Mouse (Mus musculus) large intestine, adult 2 months (tissue): ENCODE measurements around the gene Adam23. TPM values are rescaled to one million over a fixed set of nuclear protein-coding genes. Genes with fewer than 3 reads are reported as not detected.
"Not testable (repeated sequence)": the region's sequence is repeated elsewhere in the genome, so short reads cannot be mapped to it uniquely, and the experiment has no call there.

Experiments used
- DNase-seq: peaks from one replicate; pipeline ENCODE4 v3.0.0-alpha.2; 2012; ENCODE audit warnings: low read depth, low spot score
- WGBS: fragments of 180-500 bp; shearing (Covaris S2); methylation state at CpG from one replicate; pipeline ENCODE4 v1.1.7; 2018; 5-methylcytosine and 5-hydroxymethylcytosine counted together
- polyA plus RNA-seq: library from polyadenylated mRNA; depleted of rRNA; stranded (reverse); fragments of >200 nt; gene quantifications from 2 replicates; pipeline ENCODE4 v1.2.3, GENCODE M21; 2012; rRNA removed

The Adam23 gene
- polyA plus RNA-seq, 1 experiment, result 1.2 TPM

GRCm38 (mm10) chr1:63572229-63572628 lies 126.5 kb downstream of the Adam23 start:
- WGBS, result 78% methylated on average over 7 of the region's 7 CpGs
- no peak for DNase-seq

DNA sequence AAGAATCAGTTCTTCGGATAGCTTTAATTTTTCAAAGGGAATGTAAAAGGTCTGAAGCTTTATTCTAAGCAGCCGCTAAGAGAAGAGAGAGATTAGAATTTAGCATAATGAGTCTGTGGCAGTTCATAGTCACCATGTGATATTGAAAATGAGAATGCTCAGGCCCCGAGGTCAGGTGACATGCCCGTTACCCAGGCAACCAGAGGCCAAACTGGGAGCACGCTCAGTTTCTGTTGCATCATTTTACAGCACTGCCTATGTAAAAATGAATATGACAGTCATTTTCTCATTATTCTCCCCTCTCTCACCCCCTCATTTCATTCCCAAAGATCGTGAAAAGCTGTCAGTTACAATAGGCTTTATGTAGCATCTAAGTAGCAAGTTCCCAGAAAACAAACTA lies 127.7 kb downstream of the Adam23 start:
- no peak for DNase-seq
- WGBS, result 52% methylated on average over 6 of the region's 6 CpGs

GRCm38 (mm10) chr1:63573864-63574611 lies 128.3 kb downstream of the Adam23 start:
- no peak for DNase-seq
- WGBS, result 39% methylated on average over 12 of the region's 12 CpGs

- DNase-seq, result no peak
- 76% methylated on average over 5 of the region's 5 CpGs for WGBS
These were observed 131.1 kb downstream of the Adam23 start for GRCm38 (mm10) chr1:63576803-63577202.

DNA sequence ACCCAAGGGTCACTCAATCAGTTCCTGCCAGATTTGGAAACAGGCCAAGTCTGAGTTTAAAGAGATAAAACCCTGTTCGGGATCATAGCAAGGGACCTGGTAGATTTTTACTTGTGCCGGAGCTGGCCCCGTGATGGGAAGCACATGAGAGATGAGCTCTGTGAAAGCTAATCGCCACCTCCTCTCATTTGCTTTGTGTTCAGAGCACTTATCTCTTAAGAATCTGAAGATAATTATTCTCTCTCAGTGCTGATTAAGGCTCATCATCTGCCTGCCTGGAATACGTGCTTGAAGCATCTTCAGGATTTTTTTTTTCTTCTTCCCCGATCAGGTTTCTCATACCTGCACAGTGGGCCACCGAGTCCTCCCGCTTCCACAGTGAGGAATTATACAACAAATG lies 133.5 kb downstream of the Adam23 start:
- 82% methylated on average over 8 of the region's 8 CpGs for WGBS
- no peak for DNase-seq

- WGBS, result 72% methylated on average over 7 of the region's 7 CpGs
- no peak for DNase-seq
These were observed 141.2 kb downstream of the Adam23 start for GRCm38 (mm10) chr1:63586869-63587268.

DNA sequence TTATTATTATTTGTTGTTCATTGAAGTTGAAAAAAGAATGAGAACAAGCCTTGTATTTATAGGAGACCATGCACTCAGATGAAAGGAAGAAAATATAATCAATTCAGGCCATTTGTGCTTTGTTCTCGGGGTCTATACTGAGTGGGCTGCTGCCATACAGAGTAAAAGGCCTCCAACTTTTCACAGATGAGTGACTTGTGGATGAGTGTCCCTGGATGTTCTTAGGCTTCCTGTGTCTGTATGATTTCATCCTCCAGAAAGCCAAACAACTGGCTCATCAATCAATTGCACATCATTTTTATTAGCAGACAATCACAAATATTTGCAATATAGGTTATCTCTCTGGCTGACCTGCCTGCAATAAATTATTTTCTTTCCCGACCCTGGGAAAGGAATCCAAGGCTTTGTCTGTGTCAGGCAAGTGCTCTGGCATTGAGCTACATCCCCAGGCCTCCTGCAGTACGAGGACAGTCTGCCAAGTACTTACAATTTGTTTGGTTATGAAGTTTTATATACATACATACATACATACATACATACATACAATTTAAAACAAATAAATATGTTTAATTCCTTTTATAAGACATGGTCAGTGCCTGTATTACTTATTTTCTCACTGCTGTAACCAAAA lies 158.3 kb downstream of the Adam23 start:
- DNase-seq, result no peak
- 20% methylated on average over 3 of the region's 3 CpGs for WGBS

DNA sequence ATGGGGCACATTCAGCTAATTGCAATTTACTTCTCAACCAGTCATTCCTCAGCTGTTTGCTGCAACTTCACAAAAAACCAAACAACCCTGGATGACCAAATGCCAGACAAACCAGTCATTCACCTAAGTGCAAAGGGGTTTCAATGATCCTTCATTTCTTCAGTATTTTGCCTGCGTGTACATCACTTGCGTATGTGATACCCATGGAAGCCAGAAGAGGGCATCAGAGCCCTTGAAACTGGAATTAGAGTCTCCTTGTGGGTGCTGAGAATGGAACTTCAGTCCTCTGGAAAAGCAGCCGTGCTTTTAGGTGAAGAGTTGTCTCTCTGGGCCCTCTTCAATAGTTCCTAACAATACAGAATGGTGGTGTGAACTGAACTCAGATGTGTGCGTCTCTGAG lies 163.9 kb downstream of the Adam23 start:
- 89% methylated on average over 4 of the region's 4 CpGs for WGBS
- DNase-seq, result no peak

DNA sequence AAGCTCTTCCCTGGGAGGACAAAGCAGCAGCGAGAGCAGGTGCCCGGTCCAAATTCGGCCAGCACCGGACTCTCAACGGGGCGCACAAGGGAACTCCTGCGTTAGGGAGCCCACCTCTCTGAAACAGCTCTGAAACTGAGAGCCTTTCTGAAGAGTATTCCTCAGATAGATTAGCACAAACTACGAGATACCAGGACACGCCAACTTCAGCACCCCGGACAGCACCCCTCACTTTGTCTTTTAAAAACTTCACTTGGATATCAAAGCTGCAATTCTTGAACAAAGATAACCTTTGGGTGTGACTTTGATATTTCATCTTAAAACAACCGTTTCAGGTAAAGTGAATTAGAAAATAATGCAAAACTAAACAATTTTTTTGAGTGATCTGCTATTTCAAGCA lies 168.9 kb downstream of the Adam23 start:
- WGBS, result 3% methylated on average over 11 of the region's 11 CpGs
- no peak for DNase-seq

- 81% methylated on average over 3 of the region's 3 CpGs for WGBS
- no peak for DNase-seq
These were observed 170.0 kb downstream of the Adam23 start, which contains the start of gene Gm39653 for GRCm38 (mm10) chr1:63615668-63616067. TSS of gene Gm39653 (plus strand) at chr1:63615968.

DNA sequence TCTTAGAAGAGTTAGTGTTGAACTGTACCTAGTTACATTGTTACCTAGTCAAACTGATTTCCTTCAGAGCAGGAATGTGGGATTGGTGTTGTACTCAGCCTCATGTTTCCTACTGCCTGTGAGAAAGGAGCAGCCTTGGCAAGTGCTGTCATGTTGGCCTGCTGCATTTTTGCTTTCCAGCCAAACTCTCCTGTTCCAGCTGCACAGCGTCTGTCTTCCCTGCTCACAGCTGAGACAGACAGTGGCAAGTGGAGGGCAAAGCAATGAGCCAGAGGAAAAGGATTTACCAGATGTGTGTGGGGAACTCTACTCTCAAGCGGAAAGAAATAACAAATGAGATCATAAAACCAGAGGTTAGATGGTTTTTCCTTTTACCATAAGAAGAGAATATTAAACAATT lies 182.5 kb downstream of the Adam23 start:
- 46% methylated on average over 2 of the region's 2 CpGs for WGBS
- DNase-seq, result no peak

DNA sequence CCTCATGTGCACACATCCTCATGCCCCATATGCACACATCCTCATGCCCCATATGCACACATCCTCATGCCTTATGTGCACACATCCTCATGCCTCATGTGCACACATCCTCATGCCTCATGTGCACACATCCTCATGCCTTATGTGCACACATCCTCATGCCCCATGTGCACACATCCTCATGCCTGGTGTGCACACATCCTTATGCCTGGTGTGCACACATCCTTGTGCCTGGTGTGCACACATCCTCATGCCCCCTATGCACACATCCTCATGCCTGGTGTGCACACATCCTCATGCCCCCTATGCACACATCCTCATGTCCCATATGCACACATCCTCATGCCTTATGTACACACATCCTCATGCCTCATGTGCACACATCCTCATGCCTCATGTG lies 184.7 kb downstream of the Adam23 start:
- not testable (repeated sequence) for DNase-seq

- DNase-seq, result no peak
- WGBS, result 66% methylated on average over 6 of the region's 6 CpGs
These were observed 194.2 kb downstream of the Adam23 start for GRCm38 (mm10) chr1:63639921-63640320.

Other genes starting within 250 kb of the Adam23 start
- gene Gpr1, start 231.3 kb upstream of the Adam23 start, polyA plus RNA-seq, result 0.19 TPM in 1 of 2 replicates, not detected in the other
- gene Zdbf2, start 172.6 kb upstream of the Adam23 start, polyA plus RNA-seq, result 0.02 and 0.03 TPM in 2 replicates
- not detected in 2 replicates for gene Gm39653, start 170.1 kb downstream of the Adam23 start, polyA plus RNA-seq
- not detected in 2 replicates for gene Dytn, start 241.0 kb downstream of the Adam23 start, polyA plus RNA-seq